Mouse (Mus musculus): Measurements from ENCODE around the gene Gucy2e. TPM values are rescaled to one million over a fixed set of nuclear protein-coding genes. Genes with fewer than 3 reads are reported as not detected.
A peak's percentile ranks its signal among the peaks of the same experiment; 100 is the strongest.

The Gucy2e gene
- polyA plus RNA-seq (2012; rRNA removed) (not detected in 2 replicates), polyA plus RNA-seq (2014; fragmentation: Nextera tagmentation; extraction: Ambion mirVana) (not detected in 2 replicates)

- ATAC-seq (ENCODE audit: insufficient read depth), result no peak
- H3K9me3 ChIP-seq (ENCODE audit: control insufficient read depth, low read length), result no peaks in the 10 kb centered on the region
- H3K4me2 ChIP-seq (ENCODE audit: low read depth), result peak within 1 kb of the TSS; percentile 55
- peaks cover 0 to 4% of the 10 kb centered on the region in 2 experiments; a peak in 2 of 4 replicates for H3K4me1 ChIP-seq (replicated peaks; ENCODE audit: control insufficient read depth in 2 of 2, insufficient read depth in 2 of 2, low read length in 1 of 2)
- TF ChIP-seq EP300 (IDR thresholded peaks at IDR 0.05; ENCODE audit: low read depth), result no peak
- no peak for TF ChIP-seq CTCF (IDR thresholded peaks at IDR 0.05; ENCODE audit: low read depth)
- H3K36me3 ChIP-seq (replicated peaks; ENCODE audit: control insufficient read depth, insufficient read depth, low read depth), result no peaks in the 10 kb centered on the region
- WGBS (ENCODE audit: insufficient replicate concordance), result 22% methylated on average over 13 of the region's 13 CpGs
- no peak for DNase-seq (ENCODE audit: low read depth in 3 of 3, low spot score in 3 of 3)
- no peak within 1 kb of the TSS for H3K27ac ChIP-seq
- peak within 1 kb of the TSS in 1 of 2 experiments; percentile 39; a peak in 2 of 4 replicates for H3K4me3 ChIP-seq (ENCODE audit: insufficient read depth in 1 of 2, low read depth in 2 of 2, low read length in 2 of 2)
- H3K9ac ChIP-seq (replicated peaks), result no peak within 1 kb of the TSS
- H3K27me3 ChIP-seq (ENCODE audit: control insufficient read depth, insufficient read depth, low read length), result peaks cover 36% of the 10 kb centered on the region
Observed at GRCm38 (mm10) chr11:69236926-69237260, at the start of gene Gucy2e. Gucy2e (minus strand) TSS chr11:69237036.

- no peaks in the 10 kb centered on the region for H3K27me3 ChIP-seq (ENCODE audit: control insufficient read depth, insufficient read depth, low read length)
- no peak overlapping the region for H3K4me2 ChIP-seq (ENCODE audit: low read depth)
- 52% methylated on average over 5 of the region's 5 CpGs for WGBS (ENCODE audit: insufficient replicate concordance)
- no peak overlapping the region for H3K27ac ChIP-seq
- no peak overlapping the region for H3K4me3 ChIP-seq (ENCODE audit: insufficient read depth in 1 of 2, low read depth in 2 of 2, low read length in 2 of 2)
- ATAC-seq (ENCODE audit: insufficient read depth) (no peak), DNase-seq (ENCODE audit: low read depth in 3 of 3, low spot score in 3 of 3) (no peak)
- no peak overlapping the region for H3K9ac ChIP-seq (replicated peaks)
- TF ChIP-seq CTCF (IDR thresholded peaks at IDR 0.05; ENCODE audit: low read depth), result no peak
- no peak for TF ChIP-seq EP300 (IDR thresholded peaks at IDR 0.05; ENCODE audit: low read depth)
- no peaks in the 10 kb centered on the region for H3K9me3 ChIP-seq (ENCODE audit: control insufficient read depth, low read length)
- H3K36me3 ChIP-seq (replicated peaks; ENCODE audit: control insufficient read depth, insufficient read depth, low read depth), result no peaks in the 10 kb centered on the region
- H3K4me1 ChIP-seq (replicated peaks; ENCODE audit: control insufficient read depth in 2 of 2, insufficient read depth in 2 of 2, low read length in 1 of 2), result no peaks in the 10 kb centered on the region
Observed at GRCm38 (mm10) chr11:69277267-69277666, 40.4 kb upstream of the Gucy2e start.

GRCm38 (mm10) chr11:69276081-69276480, 39.2 kb upstream of the Gucy2e start:
- Histone ChIP-seq H3K4me3 (ENCODE audit: insufficient read depth in 1 of 2, low read depth in 2 of 2, low read length in 2 of 2) (no peak overlapping the region), H3K36me3 (replicated peaks; ENCODE audit: control insufficient read depth, insufficient read depth, low read depth) (no peaks in the 10 kb centered on the region), H3K27ac (no peak overlapping the region), H3K9ac (replicated peaks) (no peak overlapping the region), H3K27me3 (ENCODE audit: control insufficient read depth, insufficient read depth, low read length) (no peaks in the 10 kb centered on the region), H3K9me3 (ENCODE audit: control insufficient read depth, low read length) (no peaks in the 10 kb centered on the region), H3K4me1 (replicated peaks; ENCODE audit: control insufficient read depth in 2 of 2, insufficient read depth in 2 of 2, low read length in 1 of 2) (no peaks in the 10 kb centered on the region), H3K4me2 (ENCODE audit: low read depth) (no peak overlapping the region)
- WGBS (ENCODE audit: insufficient replicate concordance), result 36% methylated on average over 2 of the region's 2 CpGs
- DNase-seq (ENCODE audit: low read depth in 3 of 3, low spot score in 3 of 3), result no peak
- ATAC-seq (ENCODE audit: insufficient read depth), result no peak
- no peak for TF ChIP-seq EP300 (IDR thresholded peaks at IDR 0.05; ENCODE audit: low read depth)
- TF ChIP-seq CTCF (IDR thresholded peaks at IDR 0.05; ENCODE audit: low read depth), result no peak

GRCm38 (mm10) chr11:69275650-69276049, 38.8 kb upstream of the Gucy2e start:
- 35% methylated on average over 6 of the region's 6 CpGs for WGBS (ENCODE audit: insufficient replicate concordance)
- Histone ChIP-seq H3K4me2 (ENCODE audit: low read depth) (no peak overlapping the region), H3K4me1 (replicated peaks; ENCODE audit: control insufficient read depth in 2 of 2, insufficient read depth in 2 of 2, low read length in 1 of 2) (no peaks in the 10 kb centered on the region), H3K4me3 (ENCODE audit: insufficient read depth in 1 of 2, low read depth in 2 of 2, low read length in 2 of 2) (no peak overlapping the region), H3K27me3 (ENCODE audit: control insufficient read depth, insufficient read depth, low read length) (peaks cover under 1% of the 10 kb centered on the region; the same call in 1 of the 2 replicates), H3K36me3 (replicated peaks; ENCODE audit: control insufficient read depth, insufficient read depth, low read depth) (no peaks in the 10 kb centered on the region), H3K9me3 (ENCODE audit: control insufficient read depth, low read length) (no peaks in the 10 kb centered on the region), H3K9ac (replicated peaks) (no peak overlapping the region), H3K27ac (no peak overlapping the region)
- TF ChIP-seq CTCF (IDR thresholded peaks at IDR 0.05; ENCODE audit: low read depth) (no peak), EP300 (IDR thresholded peaks at IDR 0.05; ENCODE audit: low read depth) (no peak)
- ATAC-seq (ENCODE audit: insufficient read depth), result no peak
- no peak for DNase-seq (ENCODE audit: low read depth in 3 of 3, low spot score in 3 of 3)

- no peak overlapping the region for H3K4me3 ChIP-seq (ENCODE audit: insufficient read depth in 1 of 2, low read depth in 2 of 2, low read length in 2 of 2)
- no peak overlapping the region for H3K4me2 ChIP-seq (ENCODE audit: low read depth)
- no peak overlapping the region for H3K27ac ChIP-seq
- no peak overlapping the region for H3K9ac ChIP-seq (replicated peaks)
- 32% methylated on average over 16 of the region's 16 CpGs for WGBS (ENCODE audit: insufficient replicate concordance)
- no peaks in the 10 kb centered on the region for H3K9me3 ChIP-seq (ENCODE audit: control insufficient read depth, low read length)
- no peaks in the 10 kb centered on the region for H3K4me1 ChIP-seq (replicated peaks; ENCODE audit: control insufficient read depth in 2 of 2, insufficient read depth in 2 of 2, low read length in 1 of 2)
- peak; percentile 54 to 60 (median 56) for DNase-seq (ENCODE audit: low read depth in 3 of 3, low spot score in 3 of 3)
- H3K27me3 ChIP-seq (ENCODE audit: control insufficient read depth, insufficient read depth, low read length), result peaks cover 7% of the 10 kb centered on the region
- H3K36me3 ChIP-seq (replicated peaks; ENCODE audit: control insufficient read depth, insufficient read depth, low read depth), result no peaks in the 10 kb centered on the region
- TF ChIP-seq CTCF (IDR thresholded peaks at IDR 0.05; ENCODE audit: low read depth) (peak; percentile 86), EP300 (IDR thresholded peaks at IDR 0.05; ENCODE audit: low read depth) (no peak)
- no peak for ATAC-seq (ENCODE audit: insufficient read depth)
Observed at GRCm38 (mm10) chr11:69272122-69272740, 35.4 kb upstream of the Gucy2e start.
